Mouse (Mus musculus): Measurements from ENCODE around the gene Ptprq. TPM values are rescaled to one million over a fixed set of nuclear protein-coding genes. Genes with fewer than 3 reads are reported as not detected.

Gene Ptprq
- total RNA-seq, 1 experiment = 0.04 TPM

GRCm38 (mm10) chr10:107649687-107650086 lies 70.2 kb downstream of the Ptprq start:
- in situ Hi-C loops (cut with MboI; ENCODE audit: low sequenced_read_pairs in 2 of 2, unreplicated experiment in 2 of 2) = no loop called here
- Histone ChIP-seq H3K4me3 (ENCODE audit: insufficient read depth in 1 of 2, low read depth in 1 of 2, low read length in 2 of 2, poor library complexity in 1 of 2, severe bottlenecking in 1 of 2) (no peak overlapping the region), H3K27ac (ENCODE audit: insufficient read depth, low read depth, low read length, poor library complexity, severe bottlenecking) (no peak overlapping the region), H3K36me3 (ENCODE audit: control insufficient read depth, insufficient read depth, low read length, poor library complexity, severe bottlenecking) (no peaks in the 10 kb centered on the region), H3K4me1 (ENCODE audit: control insufficient read depth in 2 of 2, insufficient read depth in 2 of 2, low read length in 2 of 2, poor library complexity in 1 of 2) (no peaks in the 10 kb centered on the region), H3K9ac (ENCODE audit: insufficient read depth, low read depth, low read length, poor library complexity, severe bottlenecking) (no peak overlapping the region), H3K9me3 (ENCODE audit: control insufficient read depth, insufficient read depth, low read depth, low read length) (no peaks in the 10 kb centered on the region)
- no peak for TF ChIP-seq ZNF384 (IDR thresholded peaks at IDR 0.05; ENCODE audit: low read depth, low read length)
- DNase-seq (ENCODE audit: low read depth, low spot score) = no peak

GRCm38 (mm10) chr10:107628104-107628503 lies 91.7 kb downstream of the Ptprq start:
- no peaks in the 10 kb centered on the region for H3K9me3 ChIP-seq (ENCODE audit: control insufficient read depth, insufficient read depth, low read depth, low read length)
- no peaks in the 10 kb centered on the region for H3K4me1 ChIP-seq (ENCODE audit: control insufficient read depth in 2 of 2, insufficient read depth in 2 of 2, low read length in 2 of 2, poor library complexity in 1 of 2)
- H3K27ac ChIP-seq (ENCODE audit: insufficient read depth, low read depth, low read length, poor library complexity, severe bottlenecking) = no peak overlapping the region
- H3K9ac ChIP-seq (ENCODE audit: insufficient read depth, low read depth, low read length, poor library complexity, severe bottlenecking) = no peak overlapping the region
- no peak for DNase-seq (ENCODE audit: low read depth, low spot score)
- in situ Hi-C loops (cut with MboI; ENCODE audit: low sequenced_read_pairs in 2 of 2, unreplicated experiment in 2 of 2) = no loop called here
- no peak for TF ChIP-seq MAFK (IDR thresholded peaks at IDR 0.05; ENCODE audit: insufficient read depth, low read depth, low read length)
- H3K36me3 ChIP-seq (ENCODE audit: control insufficient read depth, insufficient read depth, low read length, poor library complexity, severe bottlenecking) = no peaks in the 10 kb centered on the region
- H3K4me3 ChIP-seq (ENCODE audit: insufficient read depth in 1 of 2, low read depth in 1 of 2, low read length in 2 of 2, poor library complexity in 1 of 2, severe bottlenecking in 1 of 2) = no peak overlapping the region

GRCm38 (mm10) chr10:107626648-107627047 lies 93.2 kb downstream of the Ptprq start:
- Histone ChIP-seq H3K36me3 (ENCODE audit: control insufficient read depth, insufficient read depth, low read length, poor library complexity, severe bottlenecking) (no peaks in the 10 kb centered on the region), H3K9me3 (ENCODE audit: control insufficient read depth, insufficient read depth, low read depth, low read length) (no peaks in the 10 kb centered on the region), H3K4me1 (ENCODE audit: control insufficient read depth in 2 of 2, insufficient read depth in 2 of 2, low read length in 2 of 2, poor library complexity in 1 of 2) (no peaks in the 10 kb centered on the region), H3K4me3 (ENCODE audit: insufficient read depth in 1 of 2, low read depth in 1 of 2, low read length in 2 of 2, poor library complexity in 1 of 2, severe bottlenecking in 1 of 2) (no peak overlapping the region), H3K9ac (ENCODE audit: insufficient read depth, low read depth, low read length, poor library complexity, severe bottlenecking) (no peak overlapping the region), H3K27ac (ENCODE audit: insufficient read depth, low read depth, low read length, poor library complexity, severe bottlenecking) (no peak overlapping the region)
- in situ Hi-C loops (cut with MboI; ENCODE audit: low sequenced_read_pairs in 2 of 2, unreplicated experiment in 2 of 2) = no loop called here
- TF ChIP-seq CHD2 (IDR thresholded peaks at IDR 0.05; ENCODE audit: low read depth, low read length) (no peak), MAFK (IDR thresholded peaks at IDR 0.05; ENCODE audit: insufficient read depth, low read depth, low read length) (no peak), ZNF384 (IDR thresholded peaks at IDR 0.05; ENCODE audit: low read depth, low read length) (no peak)
- no peak for DNase-seq (ENCODE audit: low read depth, low spot score)

- Histone ChIP-seq H3K27ac (ENCODE audit: insufficient read depth, low read depth, low read length, poor library complexity, severe bottlenecking) (no peak overlapping the region), H3K4me1 (ENCODE audit: control insufficient read depth in 2 of 2, insufficient read depth in 2 of 2, low read length in 2 of 2, poor library complexity in 1 of 2) (no peaks in the 10 kb centered on the region), H3K9me3 (ENCODE audit: control insufficient read depth, insufficient read depth, low read depth, low read length) (no peaks in the 10 kb centered on the region), H3K4me3 (ENCODE audit: insufficient read depth in 1 of 2, low read depth in 1 of 2, low read length in 2 of 2, poor library complexity in 1 of 2, severe bottlenecking in 1 of 2) (no peak overlapping the region), H3K9ac (ENCODE audit: insufficient read depth, low read depth, low read length, poor library complexity, severe bottlenecking) (no peak overlapping the region), H3K36me3 (ENCODE audit: control insufficient read depth, insufficient read depth, low read length, poor library complexity, severe bottlenecking) (no peaks in the 10 kb centered on the region)
- in situ Hi-C loops (cut with MboI; ENCODE audit: low sequenced_read_pairs in 2 of 2, unreplicated experiment in 2 of 2) = no loop called here
- TF ChIP-seq ZC3H11A (IDR thresholded peaks at IDR 0.05; ENCODE audit: borderline replicate concordance, low read depth, low read length) (no peak), CHD2 (IDR thresholded peaks at IDR 0.05; ENCODE audit: low read depth, low read length) (no peak), ZNF384 (IDR thresholded peaks at IDR 0.05; ENCODE audit: low read depth, low read length) (no peak), HCFC1 (IDR thresholded peaks at IDR 0.05; ENCODE audit: borderline replicate concordance, insufficient read depth, low read length) (no peak), MAFK (IDR thresholded peaks at IDR 0.05; ENCODE audit: insufficient read depth, low read depth, low read length) (no peak)
- no peak for DNase-seq (ENCODE audit: low read depth, low spot score)
Measured at GRCm38 (mm10) chr10:107624211-107624610, 95.6 kb downstream of the Ptprq start.

GRCm38 (mm10) chr10:107615460-107615859 lies 104.4 kb downstream of the Ptprq start:
- in situ Hi-C loops (cut with MboI; ENCODE audit: low sequenced_read_pairs in 2 of 2, unreplicated experiment in 2 of 2) = no loop called here
- no peak overlapping the region for H3K9ac ChIP-seq (ENCODE audit: insufficient read depth, low read depth, low read length, poor library complexity, severe bottlenecking)
- TF ChIP-seq ZC3H11A (IDR thresholded peaks at IDR 0.05; ENCODE audit: borderline replicate concordance, low read depth, low read length) = no peak
- TF ChIP-seq HCFC1 (IDR thresholded peaks at IDR 0.05; ENCODE audit: borderline replicate concordance, insufficient read depth, low read length) = no peak
- no peak for TF ChIP-seq CHD2 (IDR thresholded peaks at IDR 0.05; ENCODE audit: low read depth, low read length)
- TF ChIP-seq MAFK (IDR thresholded peaks at IDR 0.05; ENCODE audit: insufficient read depth, low read depth, low read length) = no peak
- DNase-seq (ENCODE audit: low read depth, low spot score) = no peak
- H3K9me3 ChIP-seq (ENCODE audit: control insufficient read depth, insufficient read depth, low read depth, low read length) = no peaks in the 10 kb centered on the region
- H3K36me3 ChIP-seq (ENCODE audit: control insufficient read depth, insufficient read depth, low read length, poor library complexity, severe bottlenecking) = no peaks in the 10 kb centered on the region
- no peak overlapping the region for H3K4me3 ChIP-seq (ENCODE audit: insufficient read depth in 1 of 2, low read depth in 1 of 2, low read length in 2 of 2, poor library complexity in 1 of 2, severe bottlenecking in 1 of 2)
- no peaks in the 10 kb centered on the region for H3K4me1 ChIP-seq (ENCODE audit: control insufficient read depth in 2 of 2, insufficient read depth in 2 of 2, low read length in 2 of 2, poor library complexity in 1 of 2)
- no peak overlapping the region for H3K27ac ChIP-seq (ENCODE audit: insufficient read depth, low read depth, low read length, poor library complexity, severe bottlenecking)
